Mouse (Mus musculus) kidney, postnatal 0 days (tissue): Measurements from ENCODE around the gene Hddc2. TPM values are rescaled to one million over a fixed set of nuclear protein-coding genes. Genes with fewer than 3 reads are reported as not detected.

Experiments
- ATAC-seq: fragments of 200-750 bp; cut with Nextera tagmentation; replicated peaks from 2 replicates; pipeline ENCODE4 v1.8.0; 2017; ENCODE audit warnings: low read depth, moderate number of reproducible peaks, moderate TSS enrichment, moderate library complexity; ENCODE audit not compliant: low FRiP score
- DNase-seq: peaks from one replicate; pipeline ENCODE4 v3.0.0-alpha.2; 2016; ENCODE audit warnings: low spot score
- H3K27ac ChIP-seq: fragments of 300-500 bp; sonication (generic); 2 replicates; pipeline ENCODE4 v1.5.1; 2014; ENCODE audit warnings: mild to moderate bottlenecking
- H3K27me3 ChIP-seq: fragments of 300-500 bp; sonication (generic); 2 replicates; pipeline ENCODE4 v1.6.1; 2014; ENCODE audit warnings: low read length, mixed read lengths; ENCODE audit not compliant: insufficient read depth
- H3K36me3 ChIP-seq: fragments of 300-500 bp; sonication (generic); 2 replicates; pipeline ENCODE4 v1.6.1; 2014; ENCODE audit warnings: low read length, mixed read lengths; ENCODE audit not compliant: insufficient read depth
- H3K4me1 ChIP-seq: fragments of 300-500 bp; sonication (generic); replicated peaks from 2 replicates; pipeline ENCODE4 v1.6.1; 2014; ENCODE audit warnings: antibody characterized with exemption, low read length, mixed read lengths; ENCODE audit not compliant: insufficient read depth
- H3K4me2 ChIP-seq: fragments of 300-500 bp; sonication (generic); 2 replicates; pipeline ENCODE4 v1.6.1; 2014; ENCODE audit warnings: mild to moderate bottlenecking, low read length, moderate library complexity, mixed read lengths
- H3K4me3 ChIP-seq: fragments of 300-500 bp; sonication (generic); replicated peaks from 2 replicates; pipeline ENCODE4 v1.5.1; 2014; ENCODE audit warnings: low read depth, low read length
- H3K9ac ChIP-seq: fragments of 300-500 bp; sonication (generic); 2 replicates; pipeline ENCODE4 v1.6.1; 2014; ENCODE audit warnings: low read depth, low read length
- H3K9me3 ChIP-seq: fragments of 300-500 bp; sonication (generic); replicated peaks from 2 replicates; pipeline ENCODE4 v1.6.1; 2016; ENCODE audit warnings: low read length, inconsistent platforms, mixed read lengths
- CTCF ChIP-seq: IDR thresholded peaks from 2 replicates; pipeline ENCODE4 v1.5.1; 2016; ENCODE audit warnings: antibody characterized with exemption, low read depth, mild to moderate bottlenecking, moderate library complexity
- WGBS: fragments of 180-500 bp; shearing (Covaris S2); extraction: QIAGEN DNeasy Blood & Tissue Kit; methylation state at CpG from one replicate; pipeline ENCODE4 v1.1.7; 2014; 5-methylcytosine and 5-hydroxymethylcytosine counted together
- polyA plus RNA-seq: library from polyadenylated mRNA; unstranded; fragments of >200 nt; fragmentation: Nextera tagmentation; extraction: Ambion mirVana; gene quantifications from 2 replicates; pipeline ENCODE4 v1.2.1, GENCODE M21; 2015

The Hddc2 gene
- polyA plus RNA-seq, result 87.8 and 96.4 TPM in 2 replicates

DNA sequence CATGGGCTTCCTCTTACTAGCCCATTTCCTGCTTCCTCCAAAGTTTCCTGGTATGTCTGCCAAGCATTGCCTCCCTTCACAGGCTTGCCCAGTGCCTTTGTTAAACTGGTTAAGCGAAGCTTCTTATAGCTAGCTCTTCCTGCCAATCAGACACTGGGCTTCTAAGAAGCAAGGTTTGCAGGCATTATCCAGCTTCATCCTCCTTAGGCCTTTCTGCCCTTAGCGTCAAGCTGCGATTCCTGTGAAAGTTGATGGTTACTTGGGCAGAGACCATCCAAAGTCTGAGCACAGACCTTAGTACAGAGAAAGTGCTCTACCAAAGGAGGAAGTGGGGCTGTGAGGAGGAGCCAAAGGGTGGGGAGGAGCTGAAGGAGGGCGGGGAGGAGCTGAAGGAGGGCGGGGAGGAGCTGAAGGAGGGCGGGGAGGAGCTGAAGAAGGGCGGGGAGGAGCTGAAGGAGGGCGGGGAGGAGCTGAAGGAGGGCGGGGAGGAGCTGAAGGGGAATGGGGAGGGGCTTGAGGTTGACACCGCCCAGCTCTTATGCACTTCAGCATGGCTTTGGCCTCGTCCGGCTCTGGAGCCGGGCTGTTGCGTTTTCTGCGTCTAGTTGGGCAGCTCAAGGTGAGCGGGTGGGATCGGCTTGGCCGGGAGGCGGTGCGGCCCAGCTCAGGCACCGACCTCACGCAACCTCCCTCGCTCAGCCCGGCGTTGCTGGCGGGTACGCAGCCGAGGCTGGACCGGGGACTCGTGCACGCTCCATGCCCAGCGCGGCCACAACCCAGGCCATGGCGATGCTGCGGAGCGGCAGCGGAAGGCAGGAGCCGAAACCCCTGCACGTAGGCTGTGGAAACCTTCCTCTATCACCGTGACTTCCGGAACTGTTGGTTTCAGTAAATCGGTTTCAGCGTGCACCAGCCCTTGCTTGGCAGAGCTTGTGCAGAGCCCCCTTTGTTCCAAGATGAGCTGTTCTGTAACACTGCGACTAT is at the start of gene Hddc2:
Gene Hddc2, plus strand, starts transcription at position 519 of the 984 bp plus-strand sequence.
- Histone ChIP-seq H3K4me1 (no peaks in the 10 kb centered on the region; the same call in 1 of the 2 replicates), H3K9me3 (no peaks in the 10 kb centered on the region), H3K4me2 (peak within 1 kb of the TSS; percentile 73), H3K27ac (peak within 1 kb of the TSS; percentile 95), H3K4me3 (peak within 1 kb of the TSS; percentile 74), H3K27me3 (no peaks in the 10 kb centered on the region), H3K9ac (peak within 1 kb of the TSS; percentile 93), H3K36me3 (0 out of 2 replicates have a peak, but pooled peaks cover 10% of the 10 kb centered on the region)
- 0 out of 2 replicates have a peak, but pooled peaks have one; percentile 3 for TF ChIP-seq CTCF
- peak; percentile 98 for ATAC-seq
- 3% methylated on average over 41 of the region's 44 CpGs for WGBS
- peak; percentile 95 for DNase-seq

DNA sequence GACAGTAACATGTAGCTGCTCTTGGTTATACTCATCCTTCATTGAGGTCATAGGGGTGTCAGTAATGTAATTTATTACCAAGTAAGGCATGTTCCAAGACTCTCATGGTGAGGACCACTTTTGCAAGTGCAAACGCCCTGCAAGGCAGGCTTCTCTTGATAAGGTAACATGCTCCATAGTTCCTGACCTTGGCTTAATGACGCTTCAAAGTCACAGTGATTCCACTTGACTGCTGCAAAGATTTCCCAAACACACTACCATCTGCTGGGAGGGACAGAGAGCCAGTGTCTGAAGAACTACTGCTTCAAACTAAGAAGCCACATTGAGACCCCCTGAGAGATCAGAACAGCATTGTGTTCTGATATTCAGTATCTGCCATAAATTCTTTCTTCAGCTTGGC is 40.4 kb upstream of the Hddc2 start:
- H3K27ac ChIP-seq, result no peak overlapping the region
- ATAC-seq (no peak), DNase-seq (no peak)
- H3K9me3 ChIP-seq, result no peaks in the 10 kb centered on the region
- no peaks in the 10 kb centered on the region for H3K4me1 ChIP-seq
- H3K4me3 ChIP-seq, result no peak overlapping the region
- no peak for TF ChIP-seq CTCF
- H3K36me3 ChIP-seq, result no peaks in the 10 kb centered on the region
- H3K27me3 ChIP-seq, result no peaks in the 10 kb centered on the region
- 44% methylated on average over 2 of the region's 2 CpGs for WGBS
- H3K9ac ChIP-seq, result no peak overlapping the region
- H3K4me2 ChIP-seq, result no peak overlapping the region

DNA sequence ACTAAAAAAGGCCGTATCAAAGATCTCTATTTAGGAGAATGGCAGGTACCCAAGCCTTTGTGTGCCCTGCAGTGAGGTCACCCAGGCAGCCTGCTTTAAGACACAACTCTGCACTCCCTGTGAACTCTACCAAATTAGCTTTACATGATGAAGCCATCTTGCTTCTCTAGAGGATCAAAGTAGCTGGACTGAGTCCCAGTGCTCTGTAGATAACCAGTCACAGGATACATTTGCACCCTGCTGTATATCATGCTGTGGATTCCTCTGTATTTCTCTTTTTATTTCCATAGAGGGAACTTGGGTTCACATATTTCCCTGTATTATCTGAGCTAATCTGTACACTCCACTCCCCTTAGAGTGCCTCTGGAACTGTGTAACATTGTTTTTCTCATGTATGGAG is 40.0 kb upstream of the Hddc2 start:
- Histone ChIP-seq H3K36me3 (no peaks in the 10 kb centered on the region), H3K9ac (no peak overlapping the region), H3K4me3 (no peak overlapping the region), H3K27me3 (no peaks in the 10 kb centered on the region), H3K9me3 (no peaks in the 10 kb centered on the region), H3K4me2 (no peak overlapping the region), H3K4me1 (no peaks in the 10 kb centered on the region), H3K27ac (no peak overlapping the region)
- no peak for TF ChIP-seq CTCF
- WGBS, result 67% methylated on average over 1 of the region's 1 CpGs
- no peak for DNase-seq
- no peak for ATAC-seq

DNA sequence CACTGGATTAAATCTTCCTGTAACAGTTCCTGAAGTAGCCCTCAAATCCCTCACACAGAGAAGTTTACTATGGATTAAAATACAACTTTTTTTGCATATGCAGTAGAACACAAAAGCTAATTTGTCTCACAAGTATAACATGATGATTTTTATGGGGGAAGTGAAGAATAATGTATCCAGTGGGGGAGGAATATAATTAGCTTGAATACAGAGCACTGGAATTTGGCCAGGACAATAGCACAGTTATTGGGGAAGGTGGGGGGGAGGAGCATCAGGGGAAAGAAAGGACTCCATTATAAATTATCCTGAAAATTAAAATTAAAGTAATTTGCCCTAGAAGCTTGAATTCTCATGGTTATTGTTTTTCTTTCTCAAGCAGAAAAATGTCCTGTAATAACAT is 25.4 kb upstream of the Hddc2 start:
- Histone ChIP-seq H3K27me3 (no peaks in the 10 kb centered on the region), H3K4me2 (no peak overlapping the region), H3K36me3 (no peaks in the 10 kb centered on the region), H3K4me3 (no peak overlapping the region), H3K4me1 (no peaks in the 10 kb centered on the region), H3K27ac (no peak overlapping the region), H3K9ac (no peak overlapping the region), H3K9me3 (no peaks in the 10 kb centered on the region)
- no peak for ATAC-seq
- no peak for TF ChIP-seq CTCF
- DNase-seq, result no peak

DNA sequence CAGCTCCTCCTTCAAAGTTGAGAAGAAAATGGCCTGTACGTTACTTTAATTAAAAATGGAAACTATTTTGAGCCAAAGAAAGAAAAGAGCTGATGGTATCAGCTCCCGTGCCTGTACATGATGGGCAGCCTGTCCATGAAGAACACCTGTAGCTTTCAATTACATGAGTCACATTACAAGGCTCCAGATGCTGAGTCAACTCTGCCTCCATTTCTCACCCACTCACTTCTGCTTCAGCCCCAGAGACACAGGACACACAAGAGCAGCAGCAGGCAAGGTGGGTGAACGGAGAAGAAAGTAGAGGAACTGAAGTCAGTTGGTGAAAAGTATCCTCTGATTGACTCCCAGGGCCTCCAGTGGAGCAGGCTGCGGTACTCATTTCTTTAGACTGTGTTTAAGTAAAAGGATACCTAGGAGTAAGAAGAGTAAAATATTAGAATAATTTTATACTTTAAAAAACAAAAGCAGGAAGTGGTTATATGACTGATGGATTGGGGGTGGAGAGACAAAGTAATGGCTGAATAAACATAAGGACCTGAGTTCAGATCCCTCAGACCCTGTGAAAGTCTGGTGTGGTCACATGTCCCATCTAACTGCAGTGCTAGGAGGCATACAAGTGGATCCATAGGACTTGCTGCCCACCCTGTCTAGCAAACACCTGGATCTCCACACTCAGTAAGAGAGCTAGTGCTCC is 24.3 kb upstream of the Hddc2 start:
- H3K27me3 ChIP-seq, result no peaks in the 10 kb centered on the region
- H3K9ac ChIP-seq, result no peak overlapping the region
- ATAC-seq (no peak), DNase-seq (no peak)
- no peak overlapping the region for H3K27ac ChIP-seq
- H3K36me3 ChIP-seq, result no peaks in the 10 kb centered on the region
- no peaks in the 10 kb centered on the region for H3K9me3 ChIP-seq
- no peak for TF ChIP-seq CTCF
- no peak overlapping the region for H3K4me3 ChIP-seq
- H3K4me1 ChIP-seq, result no peaks in the 10 kb centered on the region
- no peak overlapping the region for H3K4me2 ChIP-seq
- 84% methylated on average over 4 of the region's 4 CpGs for WGBS

DNA sequence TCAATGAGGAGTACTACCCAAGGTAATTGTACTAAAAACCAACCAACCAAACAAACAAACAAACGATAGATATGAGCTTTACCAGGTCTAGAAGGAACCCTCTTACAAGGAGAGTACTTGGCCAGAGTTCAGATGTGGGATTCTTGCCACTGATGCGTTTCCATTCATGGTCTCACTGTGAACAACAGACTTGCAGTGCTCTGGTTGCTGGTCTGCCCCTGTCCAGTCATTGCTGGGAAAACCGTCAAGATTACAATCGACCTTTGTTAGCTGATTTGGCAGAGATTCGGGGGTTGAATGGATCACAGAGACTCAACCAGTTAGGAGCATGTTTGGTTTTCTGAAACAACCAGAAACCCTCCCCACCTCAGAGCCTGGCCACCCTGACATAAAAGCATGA is 17.5 kb upstream of the Hddc2 start:
- H3K4me3 ChIP-seq, result no peak overlapping the region
- ATAC-seq, result no peak
- DNase-seq, result no peak

More for the DNA sequence above, 17.5 kb upstream of the Hddc2 start:
- WGBS, result 67% methylated on average over 5 of the region's 5 CpGs
- no peak for TF ChIP-seq CTCF
- Histone ChIP-seq H3K4me1 (no peaks in the 10 kb centered on the region), H3K27ac (no peak overlapping the region), H3K9ac (no peak overlapping the region), H3K36me3 (no peaks in the 10 kb centered on the region), H3K4me2 (no peak overlapping the region), H3K27me3 (no peaks in the 10 kb centered on the region), H3K9me3 (no peaks in the 10 kb centered on the region)
